Mouse (Mus musculus) telencephalon, adult 2 months (tissue): Measurements from ENCODE around the gene Ptprd.

Experiments used
- DNase-seq: peaks from one replicate; pipeline ENCODE4 v3.0.0-alpha.2; 2011; ENCODE audit warnings: low read depth, low spot score

The Ptprd gene

DNA sequence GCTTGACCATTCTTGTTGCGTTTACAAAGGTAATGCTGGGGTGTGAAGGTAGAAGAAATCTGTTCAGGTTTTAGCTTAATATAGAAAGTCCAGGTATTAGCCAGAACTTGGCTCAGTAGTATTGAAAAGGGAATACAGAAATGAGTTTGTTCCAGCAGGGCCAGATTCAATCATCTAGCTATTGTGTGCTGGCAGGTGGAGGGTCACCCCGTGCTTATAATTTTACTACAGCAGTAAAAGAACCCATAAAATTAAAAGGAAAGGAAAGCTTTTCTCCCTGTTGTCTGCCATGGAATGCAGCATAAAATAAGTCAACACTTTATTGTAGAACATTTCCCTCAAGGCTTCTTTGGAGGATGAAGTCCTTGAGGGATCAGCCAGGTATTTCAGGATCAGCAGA is 1558.8 kb downstream of the Ptprd start:
- no peak for DNase-seq

DNA sequence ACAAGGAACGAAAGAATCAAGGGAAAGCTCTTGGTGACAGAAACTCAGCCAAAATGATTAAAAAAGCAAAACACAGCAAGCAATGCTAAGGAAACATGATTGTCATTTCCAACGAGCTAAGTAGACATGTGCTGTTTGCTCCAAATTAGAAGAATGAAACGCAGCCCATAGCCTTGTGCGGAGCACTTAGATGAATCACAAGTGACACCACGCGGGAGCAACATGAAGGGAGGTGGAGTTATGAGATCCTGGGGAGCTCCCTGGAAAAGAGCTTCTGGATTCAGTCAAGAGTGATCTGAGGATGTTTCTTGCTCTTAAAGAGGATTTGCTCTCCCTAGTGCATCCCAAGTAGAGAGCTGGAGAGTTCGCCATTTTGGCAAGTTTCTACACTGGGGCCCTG is 1590.0 kb downstream of the Ptprd start:
- no peak for DNase-seq

DNA sequence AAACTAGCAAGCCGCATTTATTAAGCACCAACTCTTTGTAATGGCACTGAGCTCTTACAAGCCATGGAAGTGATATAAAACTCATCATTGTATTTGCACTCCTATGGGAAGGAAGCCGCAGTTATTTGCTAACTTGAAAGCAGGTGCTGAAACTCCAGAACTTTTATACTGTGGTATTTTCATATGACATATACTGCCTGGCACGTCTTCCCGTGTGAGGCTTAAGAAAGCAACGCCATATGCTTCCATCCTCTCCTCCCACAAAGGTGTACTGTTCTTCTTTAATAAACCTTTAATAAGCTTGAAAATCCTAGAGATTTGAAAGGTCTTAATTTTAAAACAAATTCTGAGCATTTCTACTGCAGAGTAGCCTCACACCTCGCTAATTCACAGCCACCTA is 1595.1 kb downstream of the Ptprd start:
- DNase-seq: no peak

DNA sequence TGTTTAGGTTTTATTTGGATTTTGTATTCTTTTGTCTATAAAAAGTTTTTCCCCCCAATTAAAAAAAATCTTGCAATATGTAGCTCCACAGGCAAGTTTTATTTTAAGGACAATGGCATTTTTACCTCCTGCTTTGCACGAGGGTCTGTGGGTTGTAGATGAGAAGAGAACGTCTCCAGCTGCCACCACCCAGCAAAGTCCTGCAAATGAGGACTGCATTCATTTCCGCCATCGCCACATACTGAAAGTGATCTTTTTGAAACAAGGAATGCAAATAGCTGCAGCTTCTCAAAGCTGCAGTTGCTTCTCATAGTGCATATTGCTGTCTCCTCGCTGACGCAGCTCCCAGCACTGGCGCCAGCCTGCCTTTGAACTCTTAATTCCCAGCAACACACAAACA is 1603.5 kb downstream of the Ptprd start:
- no peak for DNase-seq

DNA sequence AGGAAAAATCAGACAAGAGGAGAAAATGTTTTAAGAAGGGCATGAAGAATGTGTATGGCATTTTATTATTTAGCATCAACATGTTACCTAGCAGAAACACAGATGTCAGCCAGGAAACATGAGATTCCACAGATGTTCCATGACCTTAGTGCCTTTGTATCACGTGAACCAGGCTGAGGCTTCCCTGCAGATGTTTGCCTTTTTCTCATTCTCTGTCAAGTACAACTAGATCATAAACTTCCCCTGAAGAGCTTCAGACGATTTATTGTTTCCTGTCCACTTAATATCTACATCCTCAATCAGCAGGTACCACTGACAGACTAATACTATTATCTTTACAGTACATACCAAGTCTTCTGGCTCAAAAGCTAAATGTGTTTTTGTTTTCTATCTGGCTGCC is 1605.0 kb downstream of the Ptprd start:
- no peak for DNase-seq

DNA sequence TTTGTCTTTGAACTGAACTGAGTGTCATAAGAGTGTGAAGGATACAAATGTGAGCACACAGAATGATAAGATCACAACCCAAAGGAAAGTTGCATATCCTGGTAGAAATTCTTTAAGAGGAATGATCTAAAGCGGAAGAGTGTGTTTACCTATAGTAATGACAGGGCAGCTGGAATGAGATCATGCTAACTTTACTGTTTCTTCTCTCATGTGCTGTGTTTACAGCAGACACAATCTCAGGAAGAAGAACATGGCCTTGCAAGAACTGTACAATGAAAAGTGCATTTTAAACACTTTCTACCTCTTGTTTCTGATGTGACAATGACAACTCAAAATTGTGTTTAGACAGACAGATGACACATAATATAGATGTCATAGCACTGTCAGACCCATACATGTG is 1621.0 kb downstream of the Ptprd start:
- no peak for DNase-seq

DNA sequence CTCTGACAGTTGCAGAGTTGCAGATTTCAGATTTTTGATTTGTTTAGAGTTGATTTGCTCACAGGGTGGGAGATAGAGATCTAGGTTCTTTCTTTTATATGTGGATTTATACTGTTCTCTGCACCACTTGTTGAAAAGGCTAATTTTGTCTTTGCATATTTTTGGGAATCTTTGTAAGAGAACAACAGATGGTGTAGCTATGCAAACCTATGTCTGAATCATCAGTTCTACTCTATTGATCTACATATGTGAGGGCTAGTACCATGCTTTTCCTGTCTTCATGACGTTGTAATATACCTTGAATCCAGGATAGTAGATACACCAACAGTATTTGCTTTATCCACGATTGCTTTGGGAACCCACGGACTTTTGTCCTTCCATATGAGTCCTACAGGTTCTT is 1628.7 kb downstream of the Ptprd start:
- DNase-seq: peak; percentile 17

DNA sequence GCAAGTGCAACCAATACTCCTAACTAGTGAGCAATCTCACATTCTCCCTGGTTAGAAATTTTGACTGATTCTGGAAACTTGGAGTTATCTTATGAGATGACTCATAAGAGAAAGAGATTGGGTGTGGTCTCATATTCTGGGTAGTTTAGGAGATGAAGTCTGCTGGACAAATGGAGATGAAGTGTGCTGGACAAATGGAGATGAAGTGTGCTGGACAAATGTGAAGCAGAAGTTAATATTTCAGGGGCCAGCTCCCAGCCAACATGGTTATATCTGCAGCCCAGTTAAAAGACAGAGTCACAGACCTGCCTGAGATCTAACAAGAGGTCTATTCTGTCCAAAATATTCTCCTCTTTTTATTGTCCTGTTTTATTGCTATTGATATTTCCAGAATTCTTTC is 1645.8 kb downstream of the Ptprd start:
- no peak for DNase-seq

DNA sequence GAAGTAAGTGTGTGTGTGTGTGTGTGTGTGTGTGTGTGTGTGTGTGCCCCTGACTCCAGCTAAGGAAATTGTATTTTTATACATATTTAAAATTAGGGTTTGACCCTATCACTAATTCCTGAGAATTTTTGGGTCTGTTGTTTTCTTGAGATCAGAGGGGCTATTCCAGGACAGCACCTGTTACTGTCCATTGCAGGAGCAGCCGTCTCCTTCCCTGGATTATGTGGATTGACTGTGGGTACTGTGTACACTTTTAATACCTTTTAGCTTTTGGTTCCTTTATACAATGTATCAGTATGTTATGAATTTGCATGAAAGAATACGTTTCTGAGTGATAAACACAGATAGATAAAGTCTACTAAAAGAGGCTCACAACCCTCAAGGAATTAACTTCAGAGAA is 1670.0 kb downstream of the Ptprd start:
- no peak for DNase-seq

DNA sequence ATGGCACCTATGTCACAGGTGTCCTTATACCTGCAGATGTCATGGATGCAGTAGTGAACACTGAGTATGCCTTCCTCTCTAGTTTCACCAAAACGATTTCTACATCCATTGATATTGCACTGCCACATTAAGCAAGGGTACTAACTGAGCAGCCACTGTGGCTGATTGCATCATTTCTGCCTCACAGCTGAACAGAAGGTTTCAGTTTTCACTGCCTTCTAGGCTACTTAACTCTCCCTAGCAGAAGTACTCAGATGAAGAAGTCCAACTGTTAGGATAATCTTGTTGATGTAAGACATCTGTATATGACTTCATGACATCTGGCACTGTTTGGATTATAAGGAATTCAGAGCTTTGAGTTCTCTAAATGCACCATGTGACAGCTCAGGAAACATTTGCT is 1678.8 kb downstream of the Ptprd start:
- no peak for DNase-seq

DNA sequence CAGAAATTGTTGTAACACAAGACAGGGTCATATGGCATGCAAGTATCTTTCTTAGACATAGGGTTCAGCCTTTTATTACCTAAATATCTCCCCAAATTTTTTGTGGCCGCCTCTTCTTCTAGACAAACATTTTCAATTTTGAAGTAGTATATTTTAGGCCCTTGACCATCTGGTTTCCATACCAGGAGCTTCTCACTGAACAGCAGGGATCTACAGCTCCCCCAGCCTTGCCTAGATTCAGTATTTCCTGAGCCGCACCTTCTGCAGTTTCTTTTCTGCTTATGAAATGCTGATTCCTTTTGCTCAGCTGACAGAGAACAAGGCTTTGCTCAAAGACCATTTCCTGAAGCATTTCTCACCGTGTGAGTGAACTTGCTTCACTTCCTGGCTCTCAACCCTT is 1686.5 kb downstream of the Ptprd start:
- peak; percentile 83 for DNase-seq

DNA sequence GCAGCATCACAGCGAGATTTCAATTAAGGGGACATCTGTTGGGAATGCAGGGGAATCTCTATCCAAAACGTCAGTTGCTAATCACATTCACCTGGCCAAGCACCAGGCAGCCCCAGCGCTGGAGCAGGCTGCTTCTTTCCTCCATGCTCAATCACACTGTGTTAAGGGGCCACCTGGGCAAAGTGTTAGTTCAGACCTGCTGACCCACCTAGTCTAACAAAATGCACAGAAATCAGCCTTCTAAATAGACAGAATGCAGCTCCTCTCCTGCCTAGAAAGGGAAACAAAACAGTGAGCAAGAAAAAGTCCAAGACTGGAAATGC is 1708.5 kb downstream of the Ptprd start:
- no peak for DNase-seq

DNA sequence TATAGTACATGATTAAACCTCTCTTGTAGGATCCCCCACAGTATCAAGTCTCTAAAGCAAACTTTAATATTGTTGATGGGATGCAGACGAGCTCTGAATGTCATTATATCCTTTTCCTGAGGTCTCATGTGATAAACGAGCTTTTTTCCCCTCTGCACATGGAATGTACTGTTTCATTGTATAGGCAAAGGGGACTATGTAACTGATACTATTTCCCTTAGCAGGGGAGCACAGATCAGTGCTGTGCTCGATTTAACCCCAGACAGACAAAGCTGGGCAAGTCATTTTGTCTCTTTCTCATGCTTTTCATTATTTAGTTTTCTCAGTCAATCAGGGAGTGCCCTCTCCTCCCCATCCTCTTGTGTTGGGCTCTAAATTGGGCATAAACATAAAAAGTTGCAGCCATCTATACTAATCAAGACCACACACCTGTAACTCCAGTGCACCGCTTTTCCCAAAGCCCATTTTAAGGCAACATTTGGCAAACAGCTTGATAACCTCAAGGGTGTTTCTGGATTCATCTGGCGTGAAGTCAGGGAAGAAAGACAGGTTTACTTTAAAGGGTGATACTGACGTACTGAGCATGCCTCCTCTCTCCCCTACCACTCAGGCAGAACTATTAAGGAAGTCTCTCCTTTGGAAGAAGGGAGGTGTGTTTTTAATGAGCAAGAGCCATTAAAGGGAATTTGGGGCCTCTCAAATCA is 1709.0 kb downstream of the Ptprd start:
- no peak for DNase-seq

DNA sequence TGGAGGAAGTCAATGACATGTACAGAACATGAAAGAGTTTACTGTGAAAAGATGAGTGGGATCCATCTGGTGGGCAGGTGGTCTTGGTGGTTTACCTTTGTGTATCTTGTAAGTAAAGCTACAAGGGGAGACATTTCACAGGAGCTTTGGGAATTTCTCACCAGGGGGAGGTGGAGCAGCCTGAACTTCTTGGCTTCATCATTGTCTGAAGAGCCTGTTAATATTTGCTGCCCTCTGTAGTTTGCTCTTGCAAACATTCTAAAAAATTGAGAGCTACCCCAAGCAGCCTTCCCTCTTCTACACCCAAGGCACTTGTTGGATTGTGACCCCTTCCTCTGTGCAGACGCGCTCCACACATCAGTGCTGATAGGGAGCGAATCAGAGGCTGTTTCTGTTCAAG is 1725.9 kb downstream of the Ptprd start:
- no peak for DNase-seq

DNA sequence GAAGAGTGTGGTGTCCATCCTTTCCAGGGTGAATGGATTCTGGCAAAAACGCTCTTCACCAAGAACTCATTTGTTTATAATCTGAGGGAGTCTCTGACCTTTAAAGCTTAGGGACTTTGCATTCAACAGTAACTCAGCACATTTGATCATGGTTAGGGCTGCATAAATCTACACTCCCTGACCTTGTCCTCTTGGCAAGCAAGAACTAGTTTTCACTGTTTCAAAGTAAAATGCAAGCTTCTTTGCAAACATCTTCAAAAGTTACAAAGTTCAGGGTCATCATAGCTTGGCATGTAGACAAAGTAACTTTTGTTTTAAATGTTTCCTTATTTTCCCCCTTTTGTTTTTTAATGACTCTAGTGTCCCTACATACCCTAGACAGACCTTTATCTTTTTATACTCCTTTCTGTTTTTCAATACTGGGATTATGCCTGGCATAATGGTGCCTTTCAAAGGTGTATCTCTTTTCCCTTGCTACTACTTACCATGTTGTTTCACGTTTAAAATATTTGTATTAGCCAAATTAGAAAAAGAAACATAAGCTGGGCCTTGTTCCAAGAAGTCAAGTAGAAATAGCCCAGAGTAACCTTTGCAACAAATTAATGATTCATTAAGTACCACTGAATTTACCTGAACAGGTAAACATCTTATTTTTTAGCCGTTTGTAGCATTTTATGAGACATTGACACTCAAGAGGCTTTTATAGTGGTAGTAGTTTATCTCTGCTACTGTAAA is 1743.2 kb downstream of the Ptprd start:
- no peak for DNase-seq

DNA sequence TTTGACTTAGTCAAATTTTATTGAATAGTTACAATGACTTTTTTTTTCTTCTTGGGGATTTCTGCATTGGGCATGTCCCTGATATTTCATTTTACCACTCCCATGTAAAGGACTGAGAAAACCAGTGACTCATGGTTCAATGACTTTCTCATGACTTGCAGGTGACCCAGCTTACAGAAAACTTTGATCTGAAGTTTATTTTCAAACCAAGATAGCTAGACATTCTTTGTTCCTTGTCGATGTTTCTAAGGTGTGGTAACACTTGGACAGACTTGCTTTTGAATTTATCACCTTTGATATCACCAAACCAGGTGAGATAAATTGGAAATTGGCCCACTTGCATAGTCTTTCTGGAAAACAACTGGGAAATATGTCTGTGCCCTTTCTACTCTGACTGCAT is 1747.1 kb downstream of the Ptprd start:
- DNase-seq: no peak

DNA sequence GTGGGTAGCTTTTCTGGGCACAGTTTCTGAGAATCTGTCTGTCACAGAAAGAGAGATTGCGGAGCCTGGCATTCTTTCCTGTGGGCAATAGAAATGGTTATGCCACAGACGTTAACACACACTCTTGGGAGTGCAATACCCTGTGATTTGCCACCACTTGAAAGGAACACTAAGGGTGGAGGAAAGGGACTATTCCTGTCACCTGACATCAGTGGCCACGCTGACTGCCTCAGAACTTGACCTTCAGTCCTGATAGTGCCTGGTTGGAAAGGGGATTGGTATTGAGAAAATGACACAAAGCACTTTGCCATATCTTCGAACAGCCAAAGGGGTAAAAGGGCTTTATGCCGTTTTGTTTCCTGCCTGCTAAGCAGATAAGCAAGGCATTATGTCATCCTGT is 1750.4 kb downstream of the Ptprd start:
- DNase-seq: no peak

DNA sequence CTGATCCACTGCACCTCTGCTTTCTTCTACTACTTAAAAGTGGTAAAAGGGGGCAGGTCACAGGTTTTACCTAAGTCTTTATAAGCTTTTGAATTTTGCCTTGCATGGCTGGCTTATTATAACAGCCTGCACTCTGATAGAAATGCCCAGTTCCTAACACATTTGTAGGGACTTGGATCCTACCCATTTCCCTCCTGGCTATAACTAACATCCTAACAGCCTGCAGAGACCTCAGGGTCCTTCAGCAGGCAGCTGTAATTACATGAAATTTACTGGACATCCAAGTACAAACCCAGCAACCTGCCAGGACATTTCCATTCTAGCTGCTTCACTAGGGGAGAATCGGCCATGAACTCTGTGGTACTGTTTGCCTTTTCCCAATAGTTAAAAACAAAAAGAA is 1751.2 kb downstream of the Ptprd start:
- DNase-seq: no peak

DNA sequence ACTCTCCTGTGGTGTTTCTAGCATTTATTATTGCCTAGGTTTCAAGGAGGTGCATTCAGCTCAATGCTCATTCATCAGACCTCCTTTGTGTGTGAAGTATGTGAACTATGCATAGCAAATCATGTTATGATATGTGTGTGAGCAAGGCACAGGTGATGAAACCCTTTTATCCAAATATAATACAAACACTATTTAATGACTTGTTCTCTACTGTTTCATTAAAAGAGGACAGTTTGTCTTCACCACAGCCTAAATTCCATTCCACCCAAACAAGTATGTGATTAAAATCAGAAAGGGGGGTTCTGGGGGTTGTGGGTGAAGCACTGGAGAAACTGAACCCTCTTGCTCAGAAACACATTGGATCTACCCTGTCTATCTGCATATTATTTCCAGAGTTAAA is 1752.1 kb downstream of the Ptprd start:
- DNase-seq: no peak

DNA sequence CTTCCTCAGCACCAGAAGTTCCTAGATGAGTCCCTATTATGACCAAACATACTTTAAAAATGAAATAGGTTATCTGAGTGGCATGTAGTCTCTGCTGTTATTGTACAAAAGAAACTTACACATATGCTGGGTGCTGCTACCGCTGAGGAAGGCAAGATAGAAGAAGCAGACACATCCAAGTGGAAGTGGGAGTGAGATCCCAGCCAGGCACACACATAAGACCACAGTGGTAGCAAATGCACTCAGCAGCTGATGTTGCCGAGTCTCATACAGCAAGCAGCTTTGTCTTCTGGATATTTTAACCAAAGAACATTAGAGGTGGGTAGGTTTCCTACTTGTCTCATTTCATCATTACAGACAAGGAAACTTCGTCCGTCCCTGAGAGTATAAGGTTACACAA is 1759.5 kb downstream of the Ptprd start:
- no peak for DNase-seq

DNA sequence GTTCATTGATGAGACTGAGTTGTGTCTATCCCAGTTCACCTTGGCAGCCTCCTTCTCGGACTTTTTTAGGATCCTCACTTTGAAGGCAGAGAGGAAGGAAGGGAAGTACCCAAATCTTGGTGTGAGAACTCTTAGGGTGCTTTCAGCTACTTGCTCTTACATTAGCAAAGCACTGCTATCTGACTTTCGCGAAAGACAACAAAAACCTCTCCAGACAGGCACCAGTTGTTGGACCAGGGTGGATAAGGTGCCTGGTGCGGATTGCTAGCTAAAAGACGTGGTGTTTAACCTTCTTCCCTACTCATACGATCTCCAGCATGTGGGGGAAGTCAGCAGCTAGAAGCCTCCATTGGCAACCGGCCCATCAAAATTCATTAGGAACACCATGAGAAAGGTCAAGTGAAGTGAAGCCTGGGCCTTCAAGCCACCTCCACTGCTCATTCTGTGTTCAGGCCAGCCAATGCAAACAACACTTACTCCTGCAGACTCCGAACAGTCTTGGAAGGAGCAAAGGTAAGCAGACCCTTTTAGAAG is 1760.7 kb downstream of the Ptprd start:
- DNase-seq: no peak

DNA sequence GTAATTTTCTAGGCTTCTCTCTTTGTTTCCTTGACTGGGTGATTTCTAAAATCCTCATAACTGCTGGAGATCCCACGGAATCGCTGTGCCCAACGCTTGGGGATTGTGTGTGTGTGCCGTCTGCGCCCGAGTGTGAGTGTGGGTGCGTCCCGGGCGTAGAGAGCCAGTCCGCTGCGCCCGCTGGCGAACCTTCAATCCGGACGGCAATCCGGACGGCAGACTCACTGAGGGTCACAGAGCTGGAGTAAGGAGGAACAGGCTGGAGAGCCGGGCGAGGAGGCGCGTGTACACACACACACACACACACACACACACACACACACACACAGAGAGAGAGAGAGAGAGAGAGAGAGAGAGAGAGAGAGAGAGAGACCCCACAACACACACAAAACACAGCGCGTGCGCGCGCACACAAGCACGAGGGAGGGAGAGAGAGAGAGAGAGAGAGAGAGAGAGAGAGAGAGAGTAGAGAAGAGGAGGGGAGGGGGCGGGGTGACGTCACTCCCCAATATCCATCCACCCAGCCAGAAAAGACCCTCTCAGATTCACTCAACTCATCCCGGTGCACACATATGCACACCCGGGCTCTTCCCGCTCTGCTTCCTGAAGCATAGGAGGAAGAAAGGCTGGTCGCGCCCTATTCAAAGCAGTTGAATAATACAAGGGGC is 1761.3 kb downstream of the Ptprd start:
- no peak for DNase-seq
